Mouse (Mus musculus) heart, postnatal 4 days (tissue): Measurements from ENCODE around the gene Tmem132b. TPM values are rescaled to one million over a fixed set of nuclear protein-coding genes. Genes with fewer than 3 reads are reported as not detected.

Source experiments
- DNase-seq: peaks from one replicate; pipeline ENCODE4 v3.0.0; 2021
- total RNA-seq, 2 experiments: library from RNA; stranded (reverse); gene quantifications; 2 replicates each; pipeline ENCODE4 v1.2.3; 2021

The Tmem132b gene
- total RNA-seq, 2 experiments from 2014 or later = 0.19 TPM; not detected in 1

- no peak for DNase-seq
These were observed 149.3 kb downstream of the Tmem132b start for GRCm38 (mm10) chr5:125680889-125681288.

GRCm38 (mm10) chr5:125683491-125683890, 151.9 kb downstream of the Tmem132b start:
- DNase-seq = no peak

- no peak for DNase-seq
These were observed 154.2 kb downstream of the Tmem132b start for GRCm38 (mm10) chr5:125685681-125686331.

- no peak for DNase-seq
These were observed 161.0 kb downstream of the Tmem132b start for GRCm38 (mm10) chr5:125692538-125692937.

GRCm38 (mm10) chr5:125699395-125699794, 167.8 kb downstream of the Tmem132b start:
- no peak for DNase-seq

GRCm38 (mm10) chr5:125700234-125700633, 168.7 kb downstream of the Tmem132b start:
- DNase-seq = no peak

- no peak for DNase-seq
These were observed 173.8 kb downstream of the Tmem132b start for GRCm38 (mm10) chr5:125705379-125705778.

GRCm38 (mm10) chr5:125709160-125709559, 177.6 kb downstream of the Tmem132b start:
- peak; percentile 31 for DNase-seq

- DNase-seq = no peak
These were observed 195.2 kb downstream of the Tmem132b start for GRCm38 (mm10) chr5:125726815-125727214.

- no peak for DNase-seq
These were observed 195.9 kb downstream of the Tmem132b start for GRCm38 (mm10) chr5:125727436-125727835.

GRCm38 (mm10) chr5:125727936-125728335, 196.4 kb downstream of the Tmem132b start:
- DNase-seq = no peak

- DNase-seq = no peak
These were observed 196.9 kb downstream of the Tmem132b start for GRCm38 (mm10) chr5:125728521-125728920.

GRCm38 (mm10) chr5:125733806-125734205, 202.2 kb downstream of the Tmem132b start:
- DNase-seq = no peak

GRCm38 (mm10) chr5:125737105-125737504, 205.5 kb downstream of the Tmem132b start:
- DNase-seq = no peak

GRCm38 (mm10) chr5:125743503-125743902, 211.9 kb downstream of the Tmem132b start:
- DNase-seq = no peak

GRCm38 (mm10) chr5:125745727-125746126, 214.2 kb downstream of the Tmem132b start:
- no peak for DNase-seq

GRCm38 (mm10) chr5:125751481-125751880, 219.9 kb downstream of the Tmem132b start:
- no peak for DNase-seq

GRCm38 (mm10) chr5:125752546-125752945, 221.0 kb downstream of the Tmem132b start:
- no peak for DNase-seq

GRCm38 (mm10) chr5:125756987-125757530, 225.5 kb downstream of the Tmem132b start:
- DNase-seq = no peak

GRCm38 (mm10) chr5:125758506-125758905, 226.9 kb downstream of the Tmem132b start:
- no peak for DNase-seq

GRCm38 (mm10) chr5:125766941-125767340, 235.4 kb downstream of the Tmem132b start:
- no peak for DNase-seq

GRCm38 (mm10) chr5:125767950-125768349, 236.4 kb downstream of the Tmem132b start:
- DNase-seq = no peak

GRCm38 (mm10) chr5:125772238-125772637, 240.7 kb downstream of the Tmem132b start:
- no peak for DNase-seq

GRCm38 (mm10) chr5:125772756-125773155, 241.2 kb downstream of the Tmem132b start:
- no peak for DNase-seq
